Mouse (Mus musculus) lung, postnatal 0 days (tissue): ENCODE results near the gene Tcf15. TPM values are rescaled to one million over a fixed set of nuclear protein-coding genes. Genes with fewer than 3 reads are reported as not detected.

Experiments used
- ATAC-seq: fragments of 200-750 bp; cut with Nextera tagmentation; 2 replicates; pipeline ENCODE4 v1.8.0; 2017; ENCODE audit warnings: moderate library complexity
- DNase-seq: peaks from one replicate; pipeline ENCODE4 v3.0.0-alpha.2; 2016; ENCODE audit warnings: low spot score
- H3K27ac ChIP-seq: fragments of 300-500 bp; sonication (generic); 2 replicates; pipeline ENCODE4 v1.5.1; 2014; ENCODE audit warnings: antibody characterized with exemption, mild to moderate bottlenecking, low read length, mixed read lengths
- H3K27me3 ChIP-seq: fragments of 300-500 bp; sonication (generic); replicated peaks from 2 replicates; pipeline ENCODE4 v1.6.1; 2014; ENCODE audit warnings: low read length, mixed read lengths; ENCODE audit not compliant: insufficient read depth
- H3K36me3 ChIP-seq: fragments of 300-500 bp; sonication (generic); 2 replicates; pipeline ENCODE4 v1.6.1; 2014; ENCODE audit warnings: low read length, mixed read lengths; ENCODE audit not compliant: insufficient read depth
- H3K4me1 ChIP-seq: fragments of 300-500 bp; sonication (generic); 2 replicates; pipeline ENCODE4 v1.6.1; 2014; ENCODE audit warnings: antibody characterized with exemption, low read depth, low read length, mixed read lengths; ENCODE audit not compliant: insufficient read depth
- H3K4me2 ChIP-seq: fragments of 300-500 bp; sonication (generic); replicated peaks from 2 replicates; pipeline ENCODE4 v1.6.1; 2014; ENCODE audit warnings: low read depth, mild to moderate bottlenecking, low read length, moderate library complexity, mixed read lengths
- H3K4me3 ChIP-seq: fragments of 300-500 bp; sonication (generic); 2 replicates; pipeline ENCODE4 v1.5.1; 2014; ENCODE audit warnings: low read depth, low read length
- H3K9ac ChIP-seq: fragments of 300-500 bp; sonication (generic); replicated peaks from 2 replicates; pipeline ENCODE4 v1.6.1; 2014; ENCODE audit warnings: low read depth, mild to moderate bottlenecking
- H3K9me3 ChIP-seq: fragments of 300-500 bp; sonication (generic); 2 replicates; pipeline ENCODE4 v1.6.1; 2016; ENCODE audit warnings: low read length, mixed read lengths
- CTCF ChIP-seq: IDR thresholded peaks from 2 replicates; pipeline ENCODE4 v1.5.1; 2016; ENCODE audit warnings: antibody characterized with exemption, mild to moderate bottlenecking
- EP300 ChIP-seq: IDR thresholded peaks from 2 replicates; pipeline ENCODE4 v1.6.1; 2016; ENCODE audit warnings: antibody characterized with exemption, mild to moderate bottlenecking, control low read depth
- WGBS: fragments of 180-500 bp; shearing (Covaris S2); extraction: QIAGEN DNeasy Blood & Tissue Kit; methylation state at CpG from one replicate; pipeline ENCODE4 v1.1.7; 2014; 5-methylcytosine and 5-hydroxymethylcytosine counted together
- polyA plus RNA-seq: library from polyadenylated mRNA; unstranded; fragments of >200 nt; fragmentation: Nextera tagmentation; extraction: Ambion mirVana; gene quantifications from 2 replicates; pipeline ENCODE4 v1.2.1, GENCODE M21; 2015

Gene Tcf15
- polyA plus RNA-seq, 1 experiment from 2014 or later, result 2.0 TPM

GRCm38 (mm10) chr2:152155414-152156208 lies 12.2 kb downstream of the Tcf15 start:
- H3K4me1 ChIP-seq, result no peaks in the 10 kb centered on the region
- DNase-seq, result no peak
- ATAC-seq, result no peak
- H3K27me3 ChIP-seq, result no peaks in the 10 kb centered on the region
- no peak for TF ChIP-seq EP300
- TF ChIP-seq CTCF, result no peak
- H3K36me3 ChIP-seq, result no peaks in the 10 kb centered on the region
- 17% methylated on average over 7 of the region's 7 CpGs for WGBS
- no peak overlapping the region for H3K4me2 ChIP-seq
- H3K9ac ChIP-seq, result no peak overlapping the region
- no peaks in the 10 kb centered on the region for H3K9me3 ChIP-seq
- H3K4me3 ChIP-seq, result no peak overlapping the region
- no peak overlapping the region for H3K27ac ChIP-seq

- Histone ChIP-seq H3K27ac (no peak overlapping the region), H3K4me1 (no peaks in the 10 kb centered on the region), H3K9me3 (no peaks in the 10 kb centered on the region), H3K36me3 (no peaks in the 10 kb centered on the region), H3K4me2 (no peak overlapping the region), H3K9ac (no peak overlapping the region), H3K27me3 (no peaks in the 10 kb centered on the region), H3K4me3 (no peak overlapping the region)
- 51% methylated on average over 6 of the region's 6 CpGs for WGBS
- ATAC-seq (no peak), DNase-seq (peak; percentile 30)
- TF ChIP-seq CTCF, result no peak
- no peak for TF ChIP-seq EP300
Observed at GRCm38 (mm10) chr2:152156471-152156870, 13.1 kb downstream of the Tcf15 start.

- Histone ChIP-seq H3K4me1 (no peaks in the 10 kb centered on the region), H3K4me2 (no peak overlapping the region), H3K4me3 (no peak overlapping the region), H3K27ac (no peak overlapping the region), H3K27me3 (no peaks in the 10 kb centered on the region), H3K36me3 (no peaks in the 10 kb centered on the region), H3K9me3 (no peaks in the 10 kb centered on the region), H3K9ac (no peak overlapping the region)
- WGBS, result 92% methylated on average over 1 of the region's 1 CpGs
- TF ChIP-seq EP300 (no peak), CTCF (no peak)
- ATAC-seq (no peak), DNase-seq (no peak)
Observed at GRCm38 (mm10) chr2:152159487-152159886, 16.1 kb downstream of the Tcf15 start.

GRCm38 (mm10) chr2:152166257-152166656 lies 22.9 kb downstream of the Tcf15 start:
- Histone ChIP-seq H3K9ac (no peak overlapping the region), H3K4me1 (no peaks in the 10 kb centered on the region), H3K9me3 (no peaks in the 10 kb centered on the region), H3K36me3 (no peaks in the 10 kb centered on the region), H3K27me3 (no peaks in the 10 kb centered on the region), H3K27ac (no peak overlapping the region), H3K4me2 (no peak overlapping the region), H3K4me3 (no peak overlapping the region)
- no peak for ATAC-seq
- DNase-seq, result no peak
- no peak for TF ChIP-seq EP300
- TF ChIP-seq CTCF, result no peak
- 80% methylated on average over 6 of the region's 6 CpGs for WGBS

- DNase-seq, result no peak
- H3K36me3 ChIP-seq, result no peaks in the 10 kb centered on the region
- no peak overlapping the region for H3K4me3 ChIP-seq
- no peak overlapping the region for H3K9ac ChIP-seq
- no peaks in the 10 kb centered on the region for H3K27me3 ChIP-seq
- no peak overlapping the region for H3K4me2 ChIP-seq
- TF ChIP-seq CTCF, result no peak
- TF ChIP-seq EP300, result no peak
- no peaks in the 10 kb centered on the region for H3K9me3 ChIP-seq
- H3K4me1 ChIP-seq, result no peaks in the 10 kb centered on the region
- 43% methylated on average over 8 of the region's 8 CpGs for WGBS
- H3K27ac ChIP-seq, result no peak overlapping the region
- no peak for ATAC-seq
Observed at GRCm38 (mm10) chr2:152167851-152168290, 24.5 kb downstream of the Tcf15 start.

- no peaks in the 10 kb centered on the region for H3K4me1 ChIP-seq
- no peaks in the 10 kb centered on the region for H3K36me3 ChIP-seq
- H3K4me3 ChIP-seq, result no peak overlapping the region
- ATAC-seq, result no peak
- H3K4me2 ChIP-seq, result no peak overlapping the region
- TF ChIP-seq EP300 (no peak), CTCF (no peak)
- H3K9me3 ChIP-seq, result no peaks in the 10 kb centered on the region
- H3K9ac ChIP-seq, result no peak overlapping the region
- 96% methylated on average over 1 of the region's 1 CpGs for WGBS
- no peak overlapping the region for H3K27ac ChIP-seq
- no peak for DNase-seq
- H3K27me3 ChIP-seq, result no peaks in the 10 kb centered on the region
Observed at GRCm38 (mm10) chr2:152169377-152169776, 26.0 kb downstream of the Tcf15 start.
